ENCODE assay signal across 12 mouse cellular contexts in genomic region chrX:99215111-99215510, GRCm38 (mm10).
DNase-seq lines count a peak whose midpoint lies in the region; ATAC-seq and TF ChIP-seq lines count a peak whose summit lies in the region.
"Had no signal": no experiment of that assay in that cellular context is flagged by ENCODE, and none has a peak within 500 bp of the region (broad histone marks: within the 10 kb centered on the region; RNA-seq: fewer than 3 reads in every experiment).

No protein-coding gene starts in this region.

- no peaks in the 10 kb centered on the region for H3K9me3 ChIP-seq in kidney, embryonic 14.5 days (ENCODE audit: control insufficient read depth, low read length)
- no peaks in the 10 kb centered on the region for H3K9me3 ChIP-seq in heart, embryonic 11.5 days (replicated peaks; ENCODE audit: control insufficient read depth, low read length)
- no peaks in the 10 kb centered on the region for H3K9me3 ChIP-seq in lung, postnatal 0 days (ENCODE audit: low read length)
- H3K9me3 ChIP-seq: limb, embryonic 13.5 days had no signal

- H3K4me2 ChIP-seq in kidney, embryonic 14.5 days (replicated peaks; ENCODE audit: low read depth, low read length) = no peak overlapping the region
- H3K4me2 ChIP-seq in heart, embryonic 11.5 days = no peak overlapping the region
- H3K4me2 ChIP-seq in lung, postnatal 0 days (replicated peaks; ENCODE audit: low read depth, low read length) = no peak overlapping the region
- H3K4me2 ChIP-seq: limb, embryonic 13.5 days had no signal

- 39% methylated on average over 7 of the region's 7 CpGs for WGBS in kidney, embryonic 14.5 days
- WGBS in heart, embryonic 11.5 days (ENCODE audit: insufficient replicate concordance) = 41% methylated on average over 7 of the region's 7 CpGs
- 42% methylated on average over 7 of the region's 7 CpGs for WGBS in lung, postnatal 0 days

- H3K9ac ChIP-seq in kidney, embryonic 14.5 days (ENCODE audit: low read depth, low read length) = no peak overlapping the region
- H3K9ac ChIP-seq in heart, embryonic 11.5 days (ENCODE audit: low read depth, low read length) = no peak overlapping the region
- H3K9ac ChIP-seq in lung, postnatal 0 days (replicated peaks; ENCODE audit: low read depth) = no peak overlapping the region
- H3K9ac ChIP-seq: limb, embryonic 13.5 days had no signal

- TF ChIP-seq CTCF in lung, postnatal 0 days (IDR thresholded peaks at IDR 0.05) = no peak

- H3K4me3 ChIP-seq in kidney, embryonic 14.5 days (ENCODE audit: low read length) = no peak overlapping the region
- no peak overlapping the region for H3K4me3 ChIP-seq in heart, embryonic 11.5 days (ENCODE audit: low read depth, low read length)
- H3K4me3 ChIP-seq in lung, postnatal 0 days (ENCODE audit: low read depth, low read length) = no peak overlapping the region
- H3K4me3 ChIP-seq: layer of hippocampus, adult 2 months; limb, embryonic 13.5 days had no signal

- peak overlapping the region; percentile 47; the same call in 1 of the 2 replicates for H3K27ac ChIP-seq in kidney, embryonic 14.5 days (ENCODE audit: low read depth, low read length)
- peak overlapping the region; percentile 15; the same call in 1 of the 2 replicates for H3K27ac ChIP-seq in heart, embryonic 11.5 days (ENCODE audit: low read depth, low read length)
- no peak overlapping the region for H3K27ac ChIP-seq in lung, postnatal 0 days (ENCODE audit: low read length)
- H3K27ac ChIP-seq: layer of hippocampus, adult 2 months; limb, embryonic 13.5 days had no signal

- DNase-seq in kidney, adult 18-20 months = no peak
- DNase-seq in NIH3T3 (ENCODE audit: low read depth) = peak; percentile 2
- DNase-seq in lung, postnatal 0 days (ENCODE audit: low spot score) = peak; percentile 85
- DNase-seq in ovary, adult 18-20 months (ENCODE audit: low spot score) = no peak
- DNase-seq in right cerebral cortex, adult 2 months (ENCODE audit: low spot score in 2 of 2) = no peak
- DNase-seq: cerebellum, adult 9-10 months; thymus, postnatal 14 days had no signal

- H3K27me3 ChIP-seq in kidney, embryonic 14.5 days (ENCODE audit: control insufficient read depth, insufficient read depth, low read length) = no peaks in the 10 kb centered on the region
- H3K27me3 ChIP-seq in heart, embryonic 11.5 days (ENCODE audit: control insufficient read depth, insufficient read depth, low read length) = peaks cover 33% of the 10 kb centered on the region
- H3K27me3 ChIP-seq in lung, postnatal 0 days (replicated peaks; ENCODE audit: insufficient read depth, low read length) = no peaks in the 10 kb centered on the region

- ATAC-seq in kidney, embryonic 14.5 days (ENCODE audit: low FRiP score, low TSS enrichment) = peak; percentile 61
- no peak for ATAC-seq in heart, embryonic 11.5 days (replicated peaks; ENCODE audit: insufficient number of reproducible peaks, low FRiP score, low TSS enrichment)
- ATAC-seq in lung, postnatal 0 days = peak; percentile 80
- ATAC-seq: forebrain, embryonic 14.5 days had no signal

- TF ChIP-seq EP300 in lung, postnatal 0 days (IDR thresholded peaks at IDR 0.05) = peak; percentile 22

- H3K4me1 ChIP-seq in kidney, embryonic 14.5 days (ENCODE audit: control insufficient read depth, insufficient read depth, low read length) = peaks cover 11% of the 10 kb centered on the region; the same call in 1 of the 2 replicates
- H3K4me1 ChIP-seq in heart, embryonic 11.5 days (ENCODE audit: control insufficient read depth, insufficient read depth, low read length) = no peaks in the 10 kb centered on the region
- no peaks in the 10 kb centered on the region; the same call in 1 of the 2 replicates for H3K4me1 ChIP-seq in lung, postnatal 0 days (ENCODE audit: insufficient read depth, low read depth, low read length)

- H3K36me3 ChIP-seq in kidney, embryonic 14.5 days (ENCODE audit: control insufficient read depth, insufficient read depth, low read length) = no peaks in the 10 kb centered on the region
- no peaks in the 10 kb centered on the region for H3K36me3 ChIP-seq in heart, embryonic 11.5 days (ENCODE audit: control insufficient read depth, insufficient read depth, low read length)
- no peaks in the 10 kb centered on the region for H3K36me3 ChIP-seq in lung, postnatal 0 days (ENCODE audit: insufficient read depth, low read length)
- H3K36me3 ChIP-seq: limb, embryonic 13.5 days had no signal

Comparison
In these comparisons a context has a peak if more than half of its experiments do, and no peak if none do; other contexts are left out.
1. DNase-seq: peak in NIH3T3 (single experiment) and lung, postnatal 0 days (single experiment); none in kidney, adult 18-20 months (single experiment), ovary, adult 18-20 months (single experiment) and right cerebral cortex, adult 2 months (0 of 2).